Mouse (Mus musculus) embryonic facial prominence, embryonic 10.5 days (tissue): ENCODE data around the gene Dip2c. TPM values are rescaled to one million over a fixed set of nuclear protein-coding genes. Genes with fewer than 3 reads are reported as not detected.
A peak's percentile ranks its signal among the peaks of the same experiment; 100 is the strongest.

ENCODE experiments used
- DNase-seq: peaks from one replicate; pipeline ENCODE4 v3.0.0-alpha.2; 2017; ENCODE audit warnings: low spot score
- H3K27ac ChIP-seq: fragments of 300-500 bp; sonication (generic); replicated peaks from 2 replicates; pipeline ENCODE4 v1.5.1; 2016; ENCODE audit warnings: mild to moderate bottlenecking
- H3K27me3 ChIP-seq: fragments of 300-500 bp; sonication (generic); replicated peaks from 2 replicates; pipeline ENCODE4 v1.6.1; 2016; ENCODE audit warnings: low read depth, mild to moderate bottlenecking; ENCODE audit not compliant: poor library complexity, severe bottlenecking
- H3K36me3 ChIP-seq: fragments of 300-500 bp; sonication (generic); replicated peaks from 2 replicates; pipeline ENCODE4 v1.6.1; 2016; ENCODE audit warnings: mild to moderate bottlenecking, moderate library complexity
- H3K4me1 ChIP-seq: fragments of 300-500 bp; sonication (generic); 2 replicates; pipeline ENCODE4 v1.6.1; 2016
- H3K4me3 ChIP-seq: fragments of 300-500 bp; sonication (generic); 2 replicates; pipeline ENCODE4 v1.5.1; 2016; ENCODE audit warnings: mild to moderate bottlenecking, moderate library complexity
- H3K9me3 ChIP-seq: fragments of 300-500 bp; sonication (generic); 2 replicates; pipeline ENCODE4 v1.6.1; 2016; ENCODE audit warnings: mild to moderate bottlenecking
- WGBS: fragments of 180-500 bp; shearing (Covaris S2); methylation state at CpG from one replicate; pipeline ENCODE4 v1.1.7; 2016; 5-methylcytosine and 5-hydroxymethylcytosine counted together
- polyA plus RNA-seq: library from polyadenylated mRNA; unstranded; fragments of >200 nt; fragmentation: Nextera tagmentation; extraction: Ambion mirVana; gene quantifications from 2 replicates; pipeline ENCODE4 v1.2.1, GENCODE M21; 2016

Dip2c gene
- polyA plus RNA-seq, 1 experiment from 2014 or later: 4.6 TPM

GRCm38 (mm10) chr13:9443066-9443465 lies 166.7 kb downstream of the Dip2c start:
- no peaks in the 10 kb centered on the region for H3K4me1 ChIP-seq
- no peaks in the 10 kb centered on the region for H3K9me3 ChIP-seq
- no peaks in the 10 kb centered on the region for H3K36me3 ChIP-seq
- WGBS: 80% methylated on average over 4 of the region's 4 CpGs
- DNase-seq: no peak
- no peaks in the 10 kb centered on the region for H3K27me3 ChIP-seq
- no peak overlapping the region for H3K27ac ChIP-seq
- H3K4me3 ChIP-seq: no peak overlapping the region

- Histone ChIP-seq H3K4me1 (no peaks in the 10 kb centered on the region), H3K27me3 (no peaks in the 10 kb centered on the region), H3K27ac (no peak overlapping the region), H3K4me3 (no peak overlapping the region), H3K9me3 (no peaks in the 10 kb centered on the region), H3K36me3 (no peaks in the 10 kb centered on the region)
- DNase-seq: no peak
- WGBS: 92% methylated on average over 6 of the region's 6 CpGs
Measured at GRCm38 (mm10) chr13:9445533-9446294, 169.4 kb downstream of the Dip2c start.

DNA sequence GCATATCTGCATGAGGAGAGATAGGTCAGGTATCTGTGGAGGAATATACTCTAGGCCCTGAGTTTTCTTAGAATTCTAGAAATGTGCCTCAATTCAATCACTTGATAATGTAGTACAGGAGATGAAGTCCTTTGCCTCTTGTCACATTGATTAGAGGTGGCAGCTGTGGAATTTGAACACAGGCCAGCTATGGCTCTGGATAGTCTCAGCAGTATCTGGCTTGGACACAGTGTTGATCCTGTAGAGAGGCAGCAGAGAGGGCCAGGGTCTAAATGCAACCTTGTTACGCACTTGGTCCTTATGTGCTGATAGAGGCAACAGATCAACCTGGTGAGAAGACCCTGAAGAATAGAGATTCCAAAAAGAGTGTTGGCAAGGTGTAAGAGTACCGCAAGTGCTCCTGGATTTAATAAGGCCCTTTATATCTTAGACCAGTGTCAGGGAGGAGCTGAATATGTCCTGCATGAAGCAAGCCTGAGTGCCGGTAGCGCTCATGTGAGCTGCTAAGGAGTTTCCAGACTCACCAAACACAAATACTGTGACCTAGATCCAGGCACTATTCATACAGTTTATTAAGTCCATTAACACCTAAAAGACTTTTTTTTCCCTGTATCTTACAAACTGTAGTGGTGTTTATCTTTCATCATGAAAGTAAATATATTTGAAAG lies 170.3 kb downstream of the Dip2c start:
- no peaks in the 10 kb centered on the region for H3K9me3 ChIP-seq
- no peak overlapping the region for H3K4me3 ChIP-seq
- H3K27ac ChIP-seq: no peak overlapping the region
- no peak for DNase-seq
- WGBS: 94% methylated on average over 4 of the region's 4 CpGs
- no peaks in the 10 kb centered on the region for H3K4me1 ChIP-seq
- no peaks in the 10 kb centered on the region for H3K27me3 ChIP-seq
- H3K36me3 ChIP-seq: no peaks in the 10 kb centered on the region

GRCm38 (mm10) chr13:9450276-9450675 lies 173.9 kb downstream of the Dip2c start:
- no peaks in the 10 kb centered on the region for H3K9me3 ChIP-seq
- peaks cover 4% of the 10 kb centered on the region; the same call in 1 of the 2 replicates for H3K4me1 ChIP-seq
- 81% methylated on average over 3 of the region's 3 CpGs for WGBS
- no peak overlapping the region for H3K4me3 ChIP-seq
- DNase-seq: no peak
- H3K36me3 ChIP-seq: no peaks in the 10 kb centered on the region
- no peaks in the 10 kb centered on the region for H3K27me3 ChIP-seq
- no peak overlapping the region for H3K27ac ChIP-seq

- WGBS: 85% methylated on average over 3 of the region's 3 CpGs
- H3K27ac ChIP-seq: no peak overlapping the region
Measured at GRCm38 (mm10) chr13:9451952-9452351, 175.6 kb downstream of the Dip2c start.

DNA sequence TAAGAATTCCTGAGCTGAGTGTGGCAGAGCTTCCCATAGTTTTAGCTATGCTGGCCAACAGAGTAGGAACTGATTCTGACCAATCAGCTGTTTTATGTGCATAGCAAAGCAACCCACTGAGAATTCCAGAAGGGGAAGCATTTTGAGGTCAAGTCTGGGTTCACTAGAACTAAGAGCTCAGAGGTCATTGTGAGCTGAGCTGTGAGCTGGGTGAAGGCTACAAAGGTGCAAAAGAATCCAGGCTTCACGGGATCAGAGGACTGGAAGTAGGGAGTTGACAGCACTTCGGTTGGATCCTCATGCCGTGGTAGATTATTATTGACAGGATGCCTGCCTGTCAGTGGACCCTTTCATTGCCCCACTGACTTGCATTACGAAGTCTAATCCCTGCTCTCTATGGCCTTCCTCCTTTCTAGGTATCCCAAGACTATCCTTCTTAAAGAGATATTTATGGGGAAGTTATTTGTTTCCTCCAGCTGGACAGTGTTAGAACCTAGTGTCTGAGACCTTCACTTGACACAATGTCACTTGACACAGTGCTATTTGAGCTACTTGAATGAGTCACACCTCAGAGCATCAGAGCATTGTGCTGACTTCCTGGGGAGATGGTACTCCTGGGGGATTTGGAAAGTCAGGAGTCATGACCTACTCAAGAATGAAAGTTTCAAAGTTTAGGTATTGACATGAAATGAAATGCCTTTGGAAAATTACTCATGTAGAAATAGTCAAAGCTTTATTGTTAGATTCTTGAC lies 178.3 kb downstream of the Dip2c start:
- Histone ChIP-seq H3K27me3 (no peaks in the 10 kb centered on the region), H3K4me3 (no peak overlapping the region), H3K27ac (no peak overlapping the region), H3K9me3 (no peaks in the 10 kb centered on the region), H3K4me1 (peaks cover 4% of the 10 kb centered on the region; the same call in 1 of the 2 replicates), H3K36me3 (no peaks in the 10 kb centered on the region)
- WGBS: 61% methylated on average over 4 of the region's 4 CpGs
- DNase-seq: no peak

More at GRCm38 (mm10) chr13:9451952-9452351, 175.6 kb downstream of the Dip2c start:
- H3K4me3 ChIP-seq: no peak overlapping the region
- no peaks in the 10 kb centered on the region for H3K36me3 ChIP-seq
- no peak for DNase-seq
- peaks cover 4% of the 10 kb centered on the region; the same call in 1 of the 2 replicates for H3K4me1 ChIP-seq
- no peaks in the 10 kb centered on the region for H3K27me3 ChIP-seq
- no peaks in the 10 kb centered on the region for H3K9me3 ChIP-seq

- WGBS: 78% methylated on average over 1 of the region's 1 CpGs
- H3K4me1 ChIP-seq: peaks cover 4% of the 10 kb centered on the region; the same call in 1 of the 2 replicates
- no peak for DNase-seq
Measured at GRCm38 (mm10) chr13:9455979-9456378, 179.7 kb downstream of the Dip2c start.

DNA sequence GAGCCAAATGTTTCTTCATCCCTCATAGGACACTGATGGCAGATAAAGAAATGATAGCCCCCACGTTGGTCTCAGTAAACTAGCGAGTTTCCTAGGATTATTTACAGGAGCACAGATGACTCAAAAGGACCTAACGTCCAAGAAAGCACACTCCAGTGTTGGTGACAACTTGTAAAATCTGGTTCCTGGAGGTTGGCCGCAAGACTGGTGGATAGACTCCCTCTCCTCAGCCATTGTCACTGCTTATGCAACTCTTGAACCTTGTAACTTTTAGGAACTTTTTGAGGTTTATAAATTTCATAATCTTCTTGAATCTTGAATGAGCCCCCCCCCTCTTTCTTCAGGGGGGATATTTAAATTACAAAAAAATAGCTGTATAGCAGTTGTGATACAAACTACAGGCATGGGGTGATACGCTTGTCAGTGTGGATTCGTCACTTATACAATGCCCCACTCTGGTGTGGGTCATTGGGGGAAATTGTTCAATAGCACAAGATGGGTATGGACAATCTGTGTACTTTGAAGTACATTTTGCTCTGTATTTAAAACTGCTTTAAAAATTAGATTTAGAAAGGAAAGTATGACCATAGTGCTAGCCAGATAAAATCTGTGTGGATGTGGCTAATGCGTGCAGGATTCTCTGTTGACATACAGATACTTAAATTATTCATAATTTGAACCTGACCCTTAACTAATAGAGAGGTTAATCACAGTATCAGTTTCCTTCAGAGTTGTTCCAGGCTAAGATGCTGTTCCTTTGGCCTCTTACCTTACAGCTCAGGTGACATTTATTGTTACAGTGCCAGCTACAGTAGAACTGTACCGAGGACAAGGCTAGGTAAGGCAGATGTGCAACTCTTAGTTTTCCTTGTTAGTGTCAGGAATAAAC lies 181.3 kb downstream of the Dip2c start:
- H3K27me3 ChIP-seq: no peaks in the 10 kb centered on the region
- peaks cover 4% of the 10 kb centered on the region; the same call in 1 of the 2 replicates for H3K4me1 ChIP-seq
- H3K36me3 ChIP-seq: no peaks in the 10 kb centered on the region
- no peak for DNase-seq
- H3K27ac ChIP-seq: no peak overlapping the region
- WGBS: 87% methylated on average over 8 of the region's 8 CpGs
- H3K9me3 ChIP-seq: no peaks in the 10 kb centered on the region
- no peak overlapping the region for H3K4me3 ChIP-seq

More at GRCm38 (mm10) chr13:9455979-9456378, 179.7 kb downstream of the Dip2c start:
- no peak overlapping the region for H3K27ac ChIP-seq
- H3K4me3 ChIP-seq: no peak overlapping the region
- no peaks in the 10 kb centered on the region for H3K9me3 ChIP-seq
- H3K36me3 ChIP-seq: no peaks in the 10 kb centered on the region
- H3K27me3 ChIP-seq: no peaks in the 10 kb centered on the region

DNA sequence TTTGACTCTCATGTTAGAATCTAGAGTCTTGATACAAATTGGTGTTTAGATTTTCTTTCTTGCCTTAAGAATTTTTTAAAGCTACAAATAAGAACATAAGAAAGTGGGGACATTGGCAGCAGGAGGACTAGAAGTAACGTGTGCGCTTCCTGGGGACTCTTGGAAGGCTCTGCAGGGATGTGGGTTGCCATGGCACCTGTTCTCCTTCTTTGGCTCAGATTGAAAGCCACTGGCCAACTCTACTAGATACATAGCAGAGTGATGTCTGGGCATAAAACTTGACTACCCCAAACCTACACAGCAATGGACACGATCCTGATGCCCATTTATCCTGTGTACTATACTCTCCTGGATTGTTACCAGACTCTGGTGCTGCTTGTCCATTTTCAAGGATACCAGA lies 188.1 kb downstream of the Dip2c start:
- no peaks in the 10 kb centered on the region for H3K27me3 ChIP-seq
- no peaks in the 10 kb centered on the region for H3K36me3 ChIP-seq
- H3K4me1 ChIP-seq: no peaks in the 10 kb centered on the region
- H3K9me3 ChIP-seq: no peaks in the 10 kb centered on the region
- WGBS: 89% methylated on average over 3 of the region's 3 CpGs
- H3K27ac ChIP-seq: no peak overlapping the region
- DNase-seq: no peak
- H3K4me3 ChIP-seq: no peak overlapping the region

- WGBS: 32% methylated on average over 1 of the region's 1 CpGs
- Histone ChIP-seq H3K36me3 (no peaks in the 10 kb centered on the region), H3K4me1 (0 out of 2 replicates have a peak, but pooled peaks cover under 1% of the 10 kb centered on the region), H3K9me3 (no peaks in the 10 kb centered on the region), H3K4me3 (no peak overlapping the region), H3K27ac (no peak overlapping the region), H3K27me3 (no peaks in the 10 kb centered on the region)
- peak; percentile 42 for DNase-seq
Measured at GRCm38 (mm10) chr13:9467216-9467615, 190.9 kb downstream of the Dip2c start.

DNA sequence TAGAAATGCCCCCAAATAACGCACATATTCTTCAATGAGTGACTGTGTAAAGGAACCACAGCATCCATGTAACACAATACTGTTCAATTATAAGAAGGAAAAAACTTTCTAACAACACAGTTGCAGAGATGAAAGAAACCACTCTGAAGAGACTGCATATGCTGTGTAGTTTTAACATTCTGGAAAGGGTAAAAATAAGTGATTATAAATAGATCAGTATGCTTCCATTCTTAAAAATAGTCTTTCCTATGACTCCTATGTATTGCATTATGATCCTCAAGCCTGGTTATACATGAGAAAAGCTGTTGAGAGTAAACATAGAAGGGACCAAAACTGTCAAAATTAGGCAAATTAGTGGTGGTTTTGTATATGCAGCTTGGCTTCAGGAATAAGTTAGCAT lies 197.1 kb downstream of the Dip2c start:
- H3K27me3 ChIP-seq: no peaks in the 10 kb centered on the region
- no peak for DNase-seq
- WGBS: 91% methylated on average over 1 of the region's 1 CpGs

GRCm38 (mm10) chr13:9481722-9482121 lies 205.4 kb downstream of the Dip2c start:
- no peak overlapping the region for H3K4me3 ChIP-seq
- H3K9me3 ChIP-seq: no peaks in the 10 kb centered on the region
- no peak for DNase-seq
- H3K36me3 ChIP-seq: no peaks in the 10 kb centered on the region
- WGBS: 91% methylated on average over 1 of the region's 1 CpGs
- H3K27me3 ChIP-seq: no peaks in the 10 kb centered on the region
- no peak overlapping the region for H3K27ac ChIP-seq
- no peaks in the 10 kb centered on the region for H3K4me1 ChIP-seq

More for the DNA sequence above, 197.1 kb downstream of the Dip2c start:
- Histone ChIP-seq H3K27ac (no peak overlapping the region), H3K36me3 (no peaks in the 10 kb centered on the region), H3K4me3 (no peak overlapping the region), H3K9me3 (no peaks in the 10 kb centered on the region), H3K4me1 (peaks cover 7% of the 10 kb centered on the region)
